Mouse (Mus musculus) heart, adult 2 months (tissue): ENCODE measurements around the gene Spock1. TPM values are rescaled to one million over a fixed set of nuclear protein-coding genes. Genes with fewer than 3 reads are reported as not detected.

Experiments used
- DNase-seq, 2 experiments: peaks; one replicate each; pipeline ENCODE4 v3.0.0; 2021
- H3K27ac ChIP-seq: fragments of 200-600 bp; 2 replicates; pipeline ENCODE4 v1.8.1; 2022
- H3K27me3 ChIP-seq: fragments of 200-500 bp; 2 replicates; pipeline ENCODE4 v1.6.1; 2012; ENCODE audit warnings: mild to moderate bottlenecking, low read length, inconsistent platforms, mixed read lengths; ENCODE audit not compliant: control insufficient read depth, insufficient read depth
- H3K36me3 ChIP-seq: fragments of 200-500 bp; 2 replicates; pipeline ENCODE4 v1.6.1; 2012; ENCODE audit warnings: low read length, inconsistent platforms; ENCODE audit not compliant: control insufficient read depth, insufficient read depth
- H3K4me1 ChIP-seq: fragments of 200-500 bp; 2 replicates; pipeline ENCODE4 v1.6.1; 2011; ENCODE audit warnings: low read length; ENCODE audit not compliant: control insufficient read depth, insufficient read depth
- H3K4me3 ChIP-seq: fragments of 200-600 bp; 2 replicates; pipeline ENCODE4 v1.8.1; 2022
- H3K79me2 ChIP-seq: fragments of 200-500 bp; replicated peaks from 2 replicates; pipeline ENCODE4 v1.6.1; 2012; ENCODE audit warnings: mild to moderate bottlenecking, inconsistent platforms, low read length, moderate library complexity, mixed read lengths; ENCODE audit not compliant: control insufficient read depth, insufficient read depth
- H3K9ac ChIP-seq: fragments of 200-500 bp; 2 replicates; pipeline ENCODE4 v1.6.1; 2012; ENCODE audit warnings: low read depth, mild to moderate bottlenecking, control low read depth, inconsistent platforms, low read length, mixed read lengths
- CTCF ChIP-seq: fragments of 200-600 bp; IDR thresholded peaks from 2 replicates; pipeline ENCODE4 v1.8.1; 2022; ENCODE audit warnings: antibody characterized with exemption, mild to moderate bottlenecking, moderate library complexity
- EP300 ChIP-seq: fragments of 200-500 bp; IDR thresholded peaks from 2 replicates; pipeline ENCODE4 v1.6.1; 2011; ENCODE audit warnings: low read depth, low read length, control low read depth; ENCODE audit not compliant: insufficient read depth
- POLR2A ChIP-seq: fragments of 200-500 bp; IDR thresholded peaks from 2 replicates; pipeline ENCODE4 v1.6.1; 2011; ENCODE audit warnings: mild to moderate bottlenecking, low read depth, low read length, control low read depth; ENCODE audit not compliant: insufficient read depth
- WGBS: fragments of 180-500 bp; shearing (Covaris S2); methylation state at CpG from one replicate; pipeline ENCODE4 v1.1.7; 2018; 5-methylcytosine and 5-hydroxymethylcytosine counted together
- intact Hi-C: fragments of 180-260 bp; cut with DNase I; formaldehyde crosslinking; loops from one replicate; pipeline ENCODE4 v1.15.1; 2025
- polyA plus RNA-seq: library from polyadenylated mRNA; depleted of rRNA; stranded (reverse); fragments of >200 nt; gene quantifications from 2 replicates; pipeline ENCODE4 v1.2.3, GENCODE M21; 2012
- total RNA-seq, 2 experiments: library from RNA; stranded (reverse); gene quantifications; 2 replicates each; pipeline ENCODE4 v1.2.3; 2021

The Spock1 gene
- total and polyA plus RNA-seq, 3 experiments, result 0.04 TPM; not detected in 2

DNA sequence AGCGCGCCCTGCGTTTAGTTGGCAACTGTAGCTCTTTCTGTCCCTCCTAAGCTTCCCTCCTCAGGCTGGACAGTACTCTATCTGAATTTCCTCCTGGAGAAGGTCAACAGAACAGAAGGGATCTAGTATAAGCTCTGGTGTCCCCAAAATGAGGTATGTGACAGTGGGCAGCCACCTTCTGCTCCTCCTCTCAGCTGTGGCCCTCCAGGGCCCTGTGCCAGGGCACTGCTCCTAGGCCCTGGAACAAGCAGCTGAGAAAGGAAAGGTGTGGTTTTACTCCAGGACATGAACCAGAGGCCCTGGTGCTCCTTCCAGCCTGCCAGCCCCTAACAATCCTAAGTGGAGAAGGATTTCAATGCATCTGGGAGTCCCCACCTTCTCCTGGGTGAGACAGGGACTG is 51.1 kb downstream of the Spock1 start:
- no peaks in the 10 kb centered on the region for H3K27me3 ChIP-seq
- intact Hi-C loops, result no loop called here
- H3K36me3 ChIP-seq, result no peaks in the 10 kb centered on the region
- no peak overlapping the region for H3K9ac ChIP-seq
- no peak for DNase-seq
- TF ChIP-seq CTCF (no peak), POLR2A (no peak), EP300 (no peak)
- no peak overlapping the region for H3K27ac ChIP-seq
- no peaks in the 10 kb centered on the region for H3K4me1 ChIP-seq
- no peak overlapping the region for H3K4me3 ChIP-seq
- H3K79me2 ChIP-seq, result no peaks in the 10 kb centered on the region
- WGBS, result 87% methylated on average over 3 of the region's 3 CpGs

GRCm38 (mm10) chr13:57856311-57856853 is 51.8 kb downstream of the Spock1 start:
- intact Hi-C loops, result no loop called here
- no peaks in the 10 kb centered on the region for H3K79me2 ChIP-seq
- H3K4me1 ChIP-seq, result no peaks in the 10 kb centered on the region
- no peak overlapping the region for H3K27ac ChIP-seq
- no peak for DNase-seq
- no peak for TF ChIP-seq EP300
- no peak for TF ChIP-seq POLR2A
- no peak for TF ChIP-seq CTCF
- no peak overlapping the region for H3K9ac ChIP-seq
- H3K4me3 ChIP-seq, result no peak overlapping the region
- no peaks in the 10 kb centered on the region for H3K27me3 ChIP-seq
- H3K36me3 ChIP-seq, result no peaks in the 10 kb centered on the region
- WGBS, result 77% methylated on average over 10 of the region's 10 CpGs

- TF ChIP-seq EP300, result no peak
- H3K79me2 ChIP-seq, result no peaks in the 10 kb centered on the region
- DNase-seq, result no peak
- no peaks in the 10 kb centered on the region for H3K4me1 ChIP-seq
- intact Hi-C loops, result no loop called here
- H3K27ac ChIP-seq, result no peak overlapping the region
- WGBS, result 51% methylated on average over 4 of the region's 4 CpGs
- no peaks in the 10 kb centered on the region for H3K27me3 ChIP-seq
- H3K9ac ChIP-seq, result no peak overlapping the region
- no peak overlapping the region for H3K4me3 ChIP-seq
- no peaks in the 10 kb centered on the region for H3K36me3 ChIP-seq
These were observed 52.4 kb downstream of the Spock1 start for GRCm38 (mm10) chr13:57855766-57856165.

DNA sequence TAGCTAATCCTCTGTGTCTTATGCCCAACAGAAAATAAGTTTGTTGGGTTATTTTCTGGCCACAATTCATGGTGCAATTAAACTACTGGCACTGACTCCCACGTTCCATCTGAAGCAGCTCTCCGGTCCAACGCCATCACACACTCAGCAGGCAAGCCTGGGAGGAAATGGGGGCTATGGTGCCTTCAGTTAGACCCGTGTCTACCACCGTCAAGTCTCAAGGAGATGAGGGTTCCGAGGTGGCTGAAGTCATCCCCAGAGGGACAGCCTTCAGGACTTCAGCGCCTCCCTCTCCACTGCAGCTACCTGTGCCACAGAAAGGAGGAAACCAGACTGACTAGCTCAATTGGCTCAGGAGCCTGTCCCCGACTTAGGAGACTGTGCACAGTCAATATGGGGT is 53.7 kb downstream of the Spock1 start:
- Histone ChIP-seq H3K4me1 (no peaks in the 10 kb centered on the region), H3K9ac (no peak overlapping the region), H3K27ac (no peak overlapping the region), H3K4me3 (no peak overlapping the region), H3K79me2 (no peaks in the 10 kb centered on the region), H3K36me3 (no peaks in the 10 kb centered on the region), H3K27me3 (no peaks in the 10 kb centered on the region)
- 74% methylated on average over 8 of the region's 8 CpGs for WGBS
- intact Hi-C loops, result no loop called here
- DNase-seq, result no peak
- TF ChIP-seq EP300 (no peak), POLR2A (no peak), CTCF (no peak)

DNA sequence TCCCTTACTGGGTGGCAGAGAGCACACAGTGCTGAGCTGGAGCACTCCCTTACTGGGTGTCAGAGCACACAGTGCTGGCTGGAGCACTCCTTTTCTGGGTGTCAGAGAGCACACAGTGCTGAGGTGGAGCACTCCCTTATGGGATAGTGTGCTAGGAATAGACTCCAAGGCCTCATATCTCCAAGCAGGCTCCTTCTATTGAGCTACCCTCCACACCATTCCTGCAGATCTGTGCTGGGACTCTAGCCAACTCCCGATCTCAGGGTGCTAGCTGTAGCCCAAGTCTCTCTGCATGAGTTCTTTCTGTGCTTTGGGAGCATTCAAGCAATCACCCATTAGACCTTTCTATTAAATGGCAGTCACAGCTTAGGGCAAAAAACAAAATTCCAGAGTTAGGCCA is 54.5 kb downstream of the Spock1 start:
- intact Hi-C loops, result no loop called here
- Histone ChIP-seq H3K27me3 (no peaks in the 10 kb centered on the region), H3K79me2 (no peaks in the 10 kb centered on the region), H3K9ac (no peak overlapping the region), H3K27ac (no peak overlapping the region), H3K36me3 (no peaks in the 10 kb centered on the region), H3K4me3 (no peak overlapping the region), H3K4me1 (no peaks in the 10 kb centered on the region)
- 54% methylated on average over 1 of the region's 1 CpGs for WGBS
- no peak for DNase-seq
- no peak for TF ChIP-seq EP300

GRCm38 (mm10) chr13:57853156-57853555 is 55.0 kb downstream of the Spock1 start:
- Histone ChIP-seq H3K9ac (no peak overlapping the region), H3K36me3 (no peaks in the 10 kb centered on the region), H3K79me2 (no peaks in the 10 kb centered on the region), H3K4me3 (no peak overlapping the region), H3K27ac (no peak overlapping the region), H3K4me1 (no peaks in the 10 kb centered on the region), H3K27me3 (no peaks in the 10 kb centered on the region)
- DNase-seq, result no peak
- 85% methylated on average over 10 of the region's 10 CpGs for WGBS
- TF ChIP-seq EP300 (no peak), POLR2A (no peak), CTCF (no peak)
- intact Hi-C loops, result no loop called here
